Mouse (Mus musculus): Measurements from ENCODE around the gene Dnhd1.

DNA sequence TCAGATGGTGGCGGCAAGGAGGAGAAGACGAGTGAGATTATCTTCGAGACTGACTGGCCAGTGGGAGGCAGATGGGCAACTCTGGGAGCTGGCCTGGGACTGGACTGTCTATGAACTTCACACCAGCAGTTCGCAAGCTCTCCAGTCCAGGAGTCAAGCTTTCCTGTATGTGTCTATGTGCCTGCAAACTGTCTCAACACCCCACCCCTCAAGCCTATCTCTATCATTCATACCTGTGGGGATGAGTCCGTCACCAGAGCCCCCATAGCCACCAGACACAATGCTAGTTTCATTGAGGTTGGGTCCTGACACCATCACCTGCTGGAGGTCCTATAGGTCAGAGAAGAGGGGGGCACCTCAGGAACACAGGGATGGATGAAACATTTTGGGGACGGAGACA lies 11.9 kb upstream of the Dnhd1 start:
- TF ChIP-seq POLR2A (IDR thresholded peaks at IDR 0.05; ENCODE audit: insufficient read length, low read depth) (no peak), MAX (IDR thresholded peaks at IDR 0.05; ENCODE audit: low read depth) (no peak), POLR2AphosphoS2 (IDR thresholded peaks at IDR 0.05; ENCODE audit: insufficient read length, low read depth) (no peak), TCF12 (IDR thresholded peaks at IDR 0.05; ENCODE audit: insufficient read depth, poor library complexity, severe bottlenecking) (no peak), E2F4 (IDR thresholded peaks at IDR 0.05; ENCODE audit: insufficient read depth) (no peak), REST (IDR thresholded peaks at IDR 0.05; ENCODE audit: insufficient read depth, insufficient read length) (no peak), CEBPB (IDR thresholded peaks at IDR 0.05; ENCODE audit: insufficient read depth, poor library complexity, severe bottlenecking) (no peak), USF1 (IDR thresholded peaks at IDR 0.05; ENCODE audit: low read depth) (no peak), MYOG (IDR thresholded peaks at IDR 0.05; ENCODE audit: control insufficient read depth in 1 of 3, insufficient read depth in 1 of 3, insufficient read length in 2 of 3, low read depth in 2 of 3) (no peak)
